Mouse (Mus musculus) stomach, postnatal 0 days (tissue): Measurements from ENCODE around the gene Nktr.

Source experiments
- CTCF ChIP-seq: IDR thresholded peaks from 2 replicates; pipeline ENCODE4 v1.5.1; 2016; ENCODE audit warnings: antibody characterized with exemption, low read depth, mild to moderate bottlenecking, moderate library complexity
- EP300 ChIP-seq: optimal IDR thresholded peaks from 2 replicates; pipeline ENCODE3; 2016; ENCODE audit warnings: antibody characterized with exemption

- TF ChIP-seq CTCF (no peak), EP300 (no peak)
Measured at GRCm38 (mm10) chr9:121754624-121755023, 35.7 kb downstream of the Nktr start.
